Mouse (Mus musculus) intestine, postnatal 0 days (tissue): ENCODE results near the gene Pde10a. TPM values are rescaled to one million over a fixed set of nuclear protein-coding genes. Genes with fewer than 3 reads are reported as not detected.

Experiments used
- ATAC-seq: fragments of 200-750 bp; cut with Nextera tagmentation; 2 replicates; pipeline ENCODE4 v1.8.0; 2017; ENCODE audit warnings: mild to moderate bottlenecking, moderate TSS enrichment, moderate library complexity
- H3K27ac ChIP-seq: fragments of 300-500 bp; sonication (generic); 2 replicates; pipeline ENCODE4 v1.5.1; 2014; ENCODE audit warnings: mild to moderate bottlenecking, low read depth, low read length, moderate library complexity
- H3K27me3 ChIP-seq: fragments of 300-500 bp; sonication (generic); replicated peaks from 2 replicates; pipeline ENCODE4 v1.6.1; 2014; ENCODE audit warnings: low read length, mixed read lengths; ENCODE audit not compliant: control insufficient read depth, insufficient read depth
- H3K36me3 ChIP-seq: fragments of 300-500 bp; sonication (generic); 2 replicates; pipeline ENCODE4 v1.6.1; 2014; ENCODE audit warnings: mild to moderate bottlenecking, moderate library complexity; ENCODE audit not compliant: control insufficient read depth, insufficient read depth
- H3K4me1 ChIP-seq: fragments of 300-500 bp; sonication (generic); replicated peaks from 2 replicates; pipeline ENCODE4 v1.6.1; 2014; ENCODE audit warnings: antibody characterized with exemption, low read length, mixed read lengths; ENCODE audit not compliant: control insufficient read depth, insufficient read depth
- H3K4me2 ChIP-seq: fragments of 300-500 bp; sonication (generic); replicated peaks from 2 replicates; pipeline ENCODE4 v1.6.1; 2014; ENCODE audit warnings: low read depth, mild to moderate bottlenecking, moderate library complexity
- H3K4me3 ChIP-seq: fragments of 300-500 bp; sonication (generic); 2 replicates; pipeline ENCODE4 v1.5.1; 2014; ENCODE audit warnings: low read depth, low read length
- H3K9ac ChIP-seq: fragments of 300-500 bp; sonication (generic); 2 replicates; pipeline ENCODE4 v1.6.1; 2014; ENCODE audit warnings: mild to moderate bottlenecking, low read depth, low read length
- H3K9me3 ChIP-seq: fragments of 300-500 bp; sonication (generic); 2 replicates; pipeline ENCODE4 v1.6.1; 2016; ENCODE audit warnings: mixed run types; ENCODE audit not compliant: control insufficient read depth
- CTCF ChIP-seq: sonication (generic); IDR thresholded peaks from 2 replicates; pipeline ENCODE4 v1.5.1; 2016; ENCODE audit warnings: low read depth, mild to moderate bottlenecking, control low read depth, antibody characterized with exemption, moderate library complexity
- WGBS: fragments of 180-500 bp; shearing (Covaris S2); extraction: QIAGEN DNeasy Blood & Tissue Kit; methylation state at CpG from one replicate; pipeline ENCODE4 v1.1.7; 2014; 5-methylcytosine and 5-hydroxymethylcytosine counted together
- polyA plus RNA-seq: library from polyadenylated mRNA; unstranded; fragments of >200 nt; fragmentation: Nextera tagmentation; extraction: Ambion mirVana; gene quantifications from 2 replicates; pipeline ENCODE4 v1.2.1, GENCODE M21; 2015

The Pde10a gene
- polyA plus RNA-seq, 1 experiment from 2014 or later, result 0.47 TPM

GRCm38 (mm10) chr17:8815376-8815775 lies 290.2 kb downstream of the Pde10a start:
- Histone ChIP-seq H3K27me3 (0 out of 2 replicates have a peak, but pooled peaks cover 5% of the 10 kb centered on the region), H3K4me1 (no peaks in the 10 kb centered on the region), H3K4me3 (no peak overlapping the region), H3K9me3 (no peaks in the 10 kb centered on the region), H3K4me2 (no peak overlapping the region), H3K9ac (no peak overlapping the region), H3K27ac (no peak overlapping the region), H3K36me3 (no peaks in the 10 kb centered on the region)
- no peak for TF ChIP-seq CTCF
- ATAC-seq, result no peak
- 88% methylated on average over 3 of the region's 3 CpGs for WGBS

- no peaks in the 10 kb centered on the region for H3K9me3 ChIP-seq
- no peak overlapping the region for H3K4me2 ChIP-seq
- H3K9ac ChIP-seq, result no peak overlapping the region
- H3K27me3 ChIP-seq, result 0 out of 2 replicates have a peak, but pooled peaks cover 5% of the 10 kb centered on the region
- no peak overlapping the region for H3K27ac ChIP-seq
- no peak for TF ChIP-seq CTCF
- H3K4me1 ChIP-seq, result no peaks in the 10 kb centered on the region
- 72% methylated on average over 5 of the region's 5 CpGs for WGBS
- no peaks in the 10 kb centered on the region for H3K36me3 ChIP-seq
- H3K4me3 ChIP-seq, result no peak overlapping the region
- no peak for ATAC-seq
Measured at GRCm38 (mm10) chr17:8815864-8816263, 290.7 kb downstream of the Pde10a start.

GRCm38 (mm10) chr17:8818675-8819074 lies 293.5 kb downstream of the Pde10a start:
- H3K36me3 ChIP-seq, result no peaks in the 10 kb centered on the region
- no peak overlapping the region for H3K4me2 ChIP-seq
- no peak overlapping the region for H3K27ac ChIP-seq
- no peak overlapping the region for H3K4me3 ChIP-seq
- no peaks in the 10 kb centered on the region for H3K9me3 ChIP-seq
- no peak for TF ChIP-seq CTCF
- ATAC-seq, result no peak
- no peaks in the 10 kb centered on the region for H3K4me1 ChIP-seq
- 79% methylated on average over 13 of the region's 13 CpGs for WGBS
- H3K9ac ChIP-seq, result no peak overlapping the region
- no peaks in the 10 kb centered on the region for H3K27me3 ChIP-seq

- Histone ChIP-seq H3K27ac (no peak overlapping the region), H3K4me1 (no peaks in the 10 kb centered on the region), H3K4me3 (no peak overlapping the region), H3K27me3 (no peaks in the 10 kb centered on the region), H3K4me2 (no peak overlapping the region), H3K36me3 (no peaks in the 10 kb centered on the region), H3K9ac (no peak overlapping the region), H3K9me3 (no peaks in the 10 kb centered on the region)
- ATAC-seq, result no peak
- no peak for TF ChIP-seq CTCF
- 60% methylated on average over 7 of the region's 7 CpGs for WGBS
Measured at GRCm38 (mm10) chr17:8823548-8823947, 298.4 kb downstream of the Pde10a start.

GRCm38 (mm10) chr17:8827204-8827603 lies 302.0 kb downstream of the Pde10a start:
- H3K4me1 ChIP-seq, result no peaks in the 10 kb centered on the region
- H3K4me2 ChIP-seq, result no peak overlapping the region
- no peak for ATAC-seq
- no peaks in the 10 kb centered on the region for H3K36me3 ChIP-seq
- WGBS, result 83% methylated on average over 9 of the region's 9 CpGs
- no peak overlapping the region for H3K27ac ChIP-seq
- TF ChIP-seq CTCF, result no peak
- H3K9me3 ChIP-seq, result no peaks in the 10 kb centered on the region
- no peak overlapping the region for H3K4me3 ChIP-seq
- H3K27me3 ChIP-seq, result no peaks in the 10 kb centered on the region
- no peak overlapping the region for H3K9ac ChIP-seq

- no peak overlapping the region for H3K27ac ChIP-seq
- no peak for TF ChIP-seq CTCF
- no peak overlapping the region for H3K4me3 ChIP-seq
- WGBS, result 80% methylated on average over 5 of the region's 5 CpGs
- H3K36me3 ChIP-seq, result no peaks in the 10 kb centered on the region
- ATAC-seq, result no peak
- H3K4me1 ChIP-seq, result no peaks in the 10 kb centered on the region
- no peak overlapping the region for H3K4me2 ChIP-seq
- no peaks in the 10 kb centered on the region for H3K27me3 ChIP-seq
- H3K9me3 ChIP-seq, result no peaks in the 10 kb centered on the region
- no peak overlapping the region for H3K9ac ChIP-seq
Measured at GRCm38 (mm10) chr17:8831001-8831400, 305.8 kb downstream of the Pde10a start.

DNA sequence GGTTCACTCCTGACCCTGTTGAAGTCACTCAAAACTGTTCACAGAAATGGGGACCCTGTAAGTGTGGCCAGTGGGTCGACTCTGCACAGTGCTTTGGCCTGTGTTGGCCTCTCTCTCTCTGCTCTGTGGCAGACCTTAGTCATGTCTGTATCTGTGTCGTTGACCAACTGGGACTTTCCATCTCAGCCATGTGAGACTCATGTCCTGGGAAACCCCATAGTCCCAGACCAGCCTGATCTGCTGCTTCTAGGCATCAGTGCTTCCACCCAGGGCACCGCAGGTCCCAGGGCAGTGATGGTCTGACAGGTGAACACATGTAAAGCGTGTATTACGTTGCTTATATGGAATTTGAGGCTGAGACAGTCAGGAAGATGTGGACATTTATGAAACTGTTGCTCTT lies 311.1 kb downstream of the Pde10a start:
- no peak for ATAC-seq
- H3K4me1 ChIP-seq, result no peaks in the 10 kb centered on the region
- WGBS, result 87% methylated on average over 5 of the region's 5 CpGs
- H3K9ac ChIP-seq, result no peak overlapping the region
- no peaks in the 10 kb centered on the region for H3K9me3 ChIP-seq
- H3K27ac ChIP-seq, result no peak overlapping the region
- no peak overlapping the region for H3K4me3 ChIP-seq
- no peak overlapping the region for H3K4me2 ChIP-seq
- TF ChIP-seq CTCF, result no peak
- H3K27me3 ChIP-seq, result no peaks in the 10 kb centered on the region
- no peaks in the 10 kb centered on the region for H3K36me3 ChIP-seq
